Mouse (Mus musculus) liver, embryonic 14.5 days (tissue): Measurements from ENCODE around the gene Arid2.
"Not testable (repeated sequence)": the region's sequence is repeated elsewhere in the genome, so short reads cannot be mapped to it uniquely, and the experiment has no call there.

Source experiments
- CTCF ChIP-seq: IDR thresholded peaks from 2 replicates; pipeline ENCODE4 v1.5.1; 2016; ENCODE audit warnings: antibody characterized with exemption, low read depth, control low read depth
- EP300 ChIP-seq: IDR thresholded peaks from 2 replicates; pipeline ENCODE4 v1.6.1; 2016; ENCODE audit warnings: antibody characterized with exemption, low read depth

- TF ChIP-seq EP300, CTCF: not testable (repeated sequence)
Measured at GRCm38 (mm10) chr15:96441480-96441879, 154.2 kb downstream of the Arid2 start.
